Comparison of ENCODE assay signal across 21 mouse cellular contexts in genomic region chr19:56589455-56589854, GRCm38 (mm10). TPM values are rescaled to one million over a fixed set of nuclear protein-coding genes. Genes with fewer than 3 reads are reported as not detected.
DNase-seq lines count a peak whose midpoint lies in the region; ATAC-seq and TF ChIP-seq lines count a peak whose summit lies in the region.
"Had no signal": no experiment of that assay in that cellular context is flagged by ENCODE, and none has a peak within 500 bp of the region (broad histone marks: within the 10 kb centered on the region; RNA-seq: fewer than 3 reads in every experiment).

No protein-coding gene starts in this region.

- no peak overlapping the region for H3K4me2 ChIP-seq in lung, postnatal 0 days (replicated peaks; ENCODE audit: low read depth, low read length)
- no peak overlapping the region for H3K4me2 ChIP-seq in myocyte (ENCODE audit: low read depth)

- 94% methylated on average over 5 of the region's 5 CpGs for WGBS in lung, postnatal 0 days

- peaks cover 6% of the 10 kb centered on the region; the same call in 1 of the 2 replicates for H3K4me1 ChIP-seq in lung, postnatal 0 days (ENCODE audit: insufficient read depth, low read depth, low read length)

- no peak for ATAC-seq in lung, postnatal 0 days
- ATAC-seq: activated CD4-positive, CD25-positive, alpha-beta regulatory T cell, adult 4 months; CD4-positive, CD25-positive, alpha-beta regulatory T cell, adult 4 months; Patski had no signal

- no peak for TF ChIP-seq CTCF in lung, postnatal 0 days (IDR thresholded peaks at IDR 0.05)

- intact Hi-C loops in heart, postnatal 25 days (cut with DNase I) = no loop called here

- H3K27me3 ChIP-seq in lung, postnatal 0 days (replicated peaks; ENCODE audit: insufficient read depth, low read length) = no peaks in the 10 kb centered on the region
- H3K27me3 ChIP-seq in myocyte (ENCODE audit: control insufficient read depth, insufficient read depth, insufficient read length) = no peaks in the 10 kb centered on the region
- H3K27me3 ChIP-seq: CH12.LX, Patski had no signal

- H3K4me3 ChIP-seq in lung, postnatal 0 days (ENCODE audit: low read depth, low read length) = no peak overlapping the region
- no peak overlapping the region for H3K4me3 ChIP-seq in myocyte

- peaks cover 10% of the 10 kb centered on the region for H3K36me3 ChIP-seq in lung, postnatal 0 days (ENCODE audit: insufficient read depth, low read length)
- H3K36me3 ChIP-seq in myocyte (ENCODE audit: control insufficient read depth, insufficient read depth) = peaks cover 33% of the 10 kb centered on the region

- no peak for TF ChIP-seq EP300 in lung, postnatal 0 days (IDR thresholded peaks at IDR 0.05)

- H3K27ac ChIP-seq in lung, postnatal 0 days (ENCODE audit: low read length) = peak overlapping the region; percentile 77; the same call in 1 of the 2 replicates

- H3K9ac ChIP-seq in lung, postnatal 0 days (replicated peaks; ENCODE audit: low read depth) = no peak overlapping the region

- DNase-seq in heart, adult 11 months = peak; percentile 80
- no peak for DNase-seq in heart, postnatal 25 days (ENCODE audit: low spot score)
- no peak for DNase-seq in lung, postnatal 0 days (ENCODE audit: low spot score)
- DNase-seq in lung, postnatal 25 days (ENCODE audit: low spot score) = no peak
- no peak for DNase-seq in thymus, adult 18-20 months
- DNase-seq: adrenal gland, adult 2 months; adrenal gland, adult 8-10 months; adrenal gland, postnatal 10 days; adrenal gland, postnatal 14 days; adrenal gland, postnatal 25 days; adrenal gland, postnatal 36 days; B cell, adult 2 months; cerebellum, adult 11 months; cerebellum, adult 11-12 months; cerebellum, adult 18-20 months had no signal

- H3ac ChIP-seq in myocyte (ENCODE audit: control insufficient read depth, insufficient read length) = no peak overlapping the region

- no peaks in the 10 kb centered on the region for H3K79me2 ChIP-seq in myocyte (ENCODE audit: control insufficient read depth, insufficient read depth)

- no peak for TF ChIP-seq POLR2A in myocyte (IDR thresholded peaks at IDR 0.05; ENCODE audit: insufficient read length, low read depth)

- no peaks in the 10 kb centered on the region for H3K9me3 ChIP-seq in lung, postnatal 0 days (ENCODE audit: low read length)
- H3K9me3 ChIP-seq: G1E had no signal

TF ChIP-seq in myocyte, 11 proteins besides CTCF, POLR2A, EP300 and RAD21:
- TF ChIP-seq MYOD1 (IDR thresholded peaks at IDR 0.05; ENCODE audit: control insufficient read depth in 1 of 3, insufficient read length in 2 of 3, low read depth in 2 of 3) (peak in 2 of 3 experiments; percentile 89 to 96), TCF12 (IDR thresholded peaks at IDR 0.05; ENCODE audit: insufficient read depth, poor library complexity, severe bottlenecking) (peak; percentile 93), POLR2AphosphoS2 (IDR thresholded peaks at IDR 0.05; ENCODE audit: insufficient read length, low read depth) (no peak), MYOG (IDR thresholded peaks at IDR 0.05; ENCODE audit: control insufficient read depth in 1 of 3, insufficient read depth in 1 of 3, insufficient read length in 2 of 3, low read depth in 2 of 3) (peak; percentile 73 to 96 (median 74)), TCF3 (IDR thresholded peaks at IDR 0.05; ENCODE audit: insufficient read length, low read depth) (peak; percentile 89)

RNA-seq across cellular contexts. Expression of gene Nhlrc2, which starts 41.4 kb away (rescaled TPM):
- total RNA-seq in heart, postnatal 25 days (2021) = 10 to 100 TPM; 22.9 to 28.6 TPM
- polyA plus RNA-seq in lung, postnatal 0 days (2015; fragmentation: Nextera tagmentation; extraction: Ambion mirVana) = 15.4 and 17.6 TPM in 2 replicates
- 6.9 TPM for polyA plus RNA-seq in myocyte (2012; fragmentation: generic; extraction: Trizol)

RNA-seq across cellular contexts. Expression of gene Dclre1a, which starts 41.4 kb away (rescaled TPM):
- total RNA-seq in heart, postnatal 25 days (2021) = 10 to 100 TPM; 10.1 to 11.3 TPM
- 14.7 and 16.7 TPM in 2 replicates for polyA plus RNA-seq in lung, postnatal 0 days (2015; fragmentation: Nextera tagmentation; extraction: Ambion mirVana)
- 3.3 TPM for polyA plus RNA-seq in myocyte (2012; fragmentation: generic; extraction: Trizol)
